Mouse (Mus musculus) cerebellum, postnatal 10 days (tissue): Measurements from ENCODE around the gene Gm10570.

Experiments used
- DNase-seq, 2 experiments: peaks; one replicate each; pipeline ENCODE4 v3.0.0; 2021; ENCODE audit warnings: mixed read lengths in 2 of 2

Gene Gm10570

GRCm38 (mm10) chr4:130270089-130270488, 38.4 kb downstream of the Gm10570 start:
- DNase-seq, result peak; percentile 85 to 91

- DNase-seq, result no peak
These were observed 39.7 kb downstream of the Gm10570 start for GRCm38 (mm10) chr4:130268736-130269135.

GRCm38 (mm10) chr4:130267069-130267468, 41.4 kb downstream of the Gm10570 start:
- no peak for DNase-seq

- no peak for DNase-seq
These were observed 41.9 kb downstream of the Gm10570 start for GRCm38 (mm10) chr4:130266601-130267000.

- peak; percentile 87 to 93 for DNase-seq
These were observed 43.6 kb downstream of the Gm10570 start for GRCm38 (mm10) chr4:130264698-130265349.

GRCm38 (mm10) chr4:130264131-130264530, 44.3 kb downstream of the Gm10570 start:
- DNase-seq, result no peak

GRCm38 (mm10) chr4:130260406-130260805, 48.1 kb downstream of the Gm10570 start:
- DNase-seq, result no peak
